16 mouse cellular contexts compared by ENCODE assay signal in the genomic region with DNA sequence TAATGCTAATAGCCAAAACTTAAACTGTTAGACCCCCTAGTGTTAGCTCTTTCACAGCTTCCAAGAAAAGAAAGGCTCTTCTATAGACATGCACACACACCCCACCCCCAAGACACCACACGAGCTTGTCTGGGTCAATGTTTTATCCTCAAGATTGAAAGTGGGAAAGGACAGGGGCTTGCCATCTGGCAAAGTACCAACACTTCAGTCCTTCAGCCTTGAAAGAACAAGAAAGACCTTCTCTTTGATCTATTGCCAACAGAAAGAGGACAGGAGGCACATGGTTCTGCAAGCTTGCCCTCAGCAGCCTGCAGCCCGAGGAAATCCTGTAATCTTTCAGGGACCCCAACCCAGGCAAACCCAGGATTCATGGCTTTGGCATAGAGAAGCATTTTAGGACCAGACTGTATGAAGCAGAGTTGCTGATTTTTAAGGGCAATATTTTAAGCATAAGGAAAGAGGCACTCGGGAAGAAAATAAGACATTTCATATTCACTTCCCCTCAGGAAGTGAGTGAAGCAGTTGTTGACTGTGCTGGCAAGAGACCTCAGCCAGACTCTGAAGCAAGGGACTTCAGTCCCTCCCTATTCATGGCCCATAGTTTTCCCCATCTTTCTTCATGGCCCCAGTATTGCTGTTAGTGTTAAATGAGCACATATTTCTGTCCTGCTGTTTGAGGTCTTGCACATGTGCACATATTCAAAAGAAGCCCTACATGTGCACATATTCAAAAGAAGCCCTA. TPM values are rescaled to one million over a fixed set of nuclear protein-coding genes. Genes with fewer than 3 reads are reported as not detected.
DNase-seq lines count a peak whose midpoint lies in the region; ATAC-seq and TF ChIP-seq lines count a peak whose summit lies in the region.
"Had no signal": no experiment of that assay in that cellular context is flagged by ENCODE, and none has a peak within 500 bp of the region (broad histone marks: within the 10 kb centered on the region; RNA-seq: fewer than 3 reads in every experiment).

No protein-coding gene starts in this region.

- DNase-seq in kidney, adult 2 months = peak; percentile 20
- peak; percentile 67 for DNase-seq in midbrain, embryonic 14.5 days
- no peak for DNase-seq in midbrain, embryonic 11.5 days (ENCODE audit: low spot score, missing footprints)
- DNase-seq in adrenal gland, adult 2 months = peak; percentile 72
- DNase-seq in brain, embryonic 14.5 days (ENCODE audit: low read depth) = peak; percentile 89
- DNase-seq: cerebellum, postnatal 36 days; thymus, postnatal 25 days had no signal

- no peaks in the 10 kb centered on the region for H3K9me3 ChIP-seq in kidney, embryonic 16.5 days (ENCODE audit: low read length)
- no peaks in the 10 kb centered on the region for H3K9me3 ChIP-seq in midbrain, embryonic 14.5 days (ENCODE audit: control insufficient read depth, low read length)
- no peaks in the 10 kb centered on the region for H3K9me3 ChIP-seq in midbrain, embryonic 11.5 days (ENCODE audit: control insufficient read depth, low read length)
- H3K9me3 ChIP-seq: G1E; heart, embryonic 10.5 days; hindbrain, embryonic 15.5 days; liver, embryonic 15.5 days had no signal

- no peak overlapping the region for H3K9ac ChIP-seq in kidney, embryonic 16.5 days (replicated peaks; ENCODE audit: low read length)
- H3K9ac ChIP-seq in midbrain, embryonic 14.5 days (replicated peaks; ENCODE audit: low read length) = no peak overlapping the region
- H3K9ac ChIP-seq in midbrain, embryonic 11.5 days (ENCODE audit: low read length) = no peak overlapping the region
- H3K9ac ChIP-seq: hindbrain, embryonic 15.5 days; liver, embryonic 15.5 days had no signal

- TF ChIP-seq CTCF in kidney, adult 2 months (conservative IDR thresholded peaks at IDR 0.05; ENCODE audit: insufficient read depth, insufficient read length, low read depth, low read length) = no peak
- no peak for TF ChIP-seq CTCF in brain, embryonic 14.5 days (IDR thresholded peaks at IDR 0.05; ENCODE audit: borderline replicate concordance, extremely low read depth, insufficient read depth, insufficient read length)

- TF ChIP-seq POLR2A in kidney, adult 2 months (IDR thresholded peaks at IDR 0.05; ENCODE audit: low read depth, low read length) = no peak
- no peak for TF ChIP-seq POLR2A in brain, embryonic 14.5 days (IDR thresholded peaks at IDR 0.05; ENCODE audit: borderline replicate concordance, extremely low read depth, insufficient read depth, insufficient read length, poor library complexity, severe bottlenecking)

- no peak for ATAC-seq in kidney, embryonic 16.5 days (ENCODE audit: low FRiP score, low TSS enrichment)
- no peak; the same call in 1 of the 2 replicates for ATAC-seq in midbrain, embryonic 14.5 days (ENCODE audit: low FRiP score, low TSS enrichment)
- no peak for ATAC-seq in midbrain, embryonic 11.5 days (ENCODE audit: low FRiP score)
- no peak for ATAC-seq in activated CD4-positive, CD25-positive, alpha-beta regulatory T cell, adult 4 months

- no peaks in the 10 kb centered on the region for H3K27me3 ChIP-seq in kidney, adult 2 months (replicated peaks; ENCODE audit: control insufficient read depth, insufficient read depth, low read length)
- no peaks in the 10 kb centered on the region for H3K27me3 ChIP-seq in kidney, embryonic 16.5 days (ENCODE audit: insufficient read depth, low read length)
- H3K27me3 ChIP-seq in midbrain, embryonic 14.5 days (ENCODE audit: control insufficient read depth, insufficient read depth, low read length) = no peaks in the 10 kb centered on the region
- no peaks in the 10 kb centered on the region for H3K27me3 ChIP-seq in midbrain, embryonic 11.5 days (ENCODE audit: control insufficient read depth, insufficient read depth, low read length)
- H3K27me3 ChIP-seq: hindbrain, embryonic 15.5 days; liver, embryonic 15.5 days had no signal

- H3K27ac ChIP-seq in kidney, adult 2 months (ENCODE audit: insufficient read depth, low read depth, low read length) = no peak overlapping the region
- no peak overlapping the region; the same call in 1 of the 2 replicates for H3K27ac ChIP-seq in kidney, embryonic 16.5 days (ENCODE audit: low read length)
- H3K27ac ChIP-seq in midbrain, embryonic 14.5 days (replicated peaks; ENCODE audit: low read depth, low read length) = no peak overlapping the region
- no peak overlapping the region for H3K27ac ChIP-seq in midbrain, embryonic 11.5 days (ENCODE audit: low read depth, low read length)
- H3K27ac ChIP-seq: heart, embryonic 10.5 days; hindbrain, embryonic 15.5 days; liver, embryonic 15.5 days had no signal

- H3K36me3 ChIP-seq in kidney, adult 2 months (ENCODE audit: control insufficient read depth, insufficient read depth, low read length) = no peaks in the 10 kb centered on the region
- no peaks in the 10 kb centered on the region for H3K36me3 ChIP-seq in kidney, embryonic 16.5 days (ENCODE audit: insufficient read depth, low read length)
- H3K36me3 ChIP-seq in midbrain, embryonic 14.5 days (ENCODE audit: control insufficient read depth, insufficient read depth, low read length) = no peaks in the 10 kb centered on the region
- H3K36me3 ChIP-seq in midbrain, embryonic 11.5 days (ENCODE audit: control insufficient read depth, insufficient read depth, low read length) = no peaks in the 10 kb centered on the region
- H3K36me3 ChIP-seq: G1E; heart, embryonic 10.5 days; hindbrain, embryonic 15.5 days; liver, embryonic 15.5 days had no signal

- no peaks in the 10 kb centered on the region for H3K4me1 ChIP-seq in kidney, adult 2 months (ENCODE audit: control insufficient read depth, insufficient read depth, low read length)
- H3K4me1 ChIP-seq in kidney, embryonic 16.5 days (ENCODE audit: insufficient read depth, low read length) = no peaks in the 10 kb centered on the region
- H3K4me1 ChIP-seq in midbrain, embryonic 14.5 days (ENCODE audit: control insufficient read depth, insufficient read depth, low read length) = no peaks in the 10 kb centered on the region
- H3K4me1 ChIP-seq in midbrain, embryonic 11.5 days (ENCODE audit: control insufficient read depth, insufficient read depth, low read length) = no peaks in the 10 kb centered on the region
- H3K4me1 ChIP-seq: heart, embryonic 10.5 days; hindbrain, embryonic 15.5 days; liver, embryonic 15.5 days had no signal

- 17% methylated on average over 3 of the region's 3 CpGs for WGBS in kidney, adult 2 months
- WGBS in kidney, embryonic 16.5 days = 24% methylated on average over 3 of the region's 3 CpGs
- 40% methylated on average over 3 of the region's 3 CpGs for WGBS in midbrain, embryonic 14.5 days
- WGBS in midbrain, embryonic 11.5 days = 46% methylated on average over 3 of the region's 3 CpGs

- no peak overlapping the region for H3K4me3 ChIP-seq in kidney, adult 2 months (ENCODE audit: insufficient read depth, low read depth, low read length)
- no peak overlapping the region for H3K4me3 ChIP-seq in kidney, embryonic 16.5 days (ENCODE audit: low read length)
- no peak overlapping the region for H3K4me3 ChIP-seq in midbrain, embryonic 14.5 days (replicated peaks; ENCODE audit: low read depth, low read length)
- H3K4me3 ChIP-seq in midbrain, embryonic 11.5 days (ENCODE audit: low read depth, low read length) = no peak overlapping the region
- H3K4me3 ChIP-seq: erythroblast, embryonic 14.5 days; heart, embryonic 10.5 days; hindbrain, embryonic 15.5 days; liver, embryonic 15.5 days had no signal

- no peak overlapping the region for H3K4me2 ChIP-seq in kidney, embryonic 16.5 days (replicated peaks; ENCODE audit: low read depth, low read length)
- H3K4me2 ChIP-seq in midbrain, embryonic 14.5 days (ENCODE audit: low read length) = no peak overlapping the region
- H3K4me2 ChIP-seq in midbrain, embryonic 11.5 days = no peak overlapping the region
- H3K4me2 ChIP-seq: hindbrain, embryonic 15.5 days; liver, embryonic 15.5 days had no signal

RNA-seq across cellular contexts. Expression of a gene that starts 0.7 kb away (rescaled TPM):
- polyA plus RNA-seq in kidney, adult 2 months (2012; rRNA removed) = not detected in 2 replicates
- polyA plus RNA-seq in kidney, embryonic 16.5 days (2015; fragmentation: Nextera tagmentation; extraction: Ambion mirVana) = not detected in 2 replicates
- polyA plus RNA-seq in midbrain, embryonic 14.5 days (2014; fragmentation: Nextera tagmentation; extraction: Ambion mirVana) = not detected in 2 replicates
- not detected in 2 replicates for polyA plus RNA-seq in midbrain, embryonic 11.5 days (2014; fragmentation: Nextera tagmentation; extraction: Ambion mirVana)
- total RNA-seq in adrenal gland, adult 2 months (2021) = not detected
- not detected in 2 replicates for polyA plus RNA-seq in adrenal gland, adult 2 months (2012; rRNA removed)
- not detected in 2 replicates for polyA plus RNA-seq in brain, embryonic 14.5 days (2012; rRNA removed)
- not detected for polyA plus RNA-seq in activated CD4-positive, CD25-positive, alpha-beta regulatory T cell, adult 4 months (2017; shearing (Covaris generic))
- total RNA-seq: G1E; layer of hippocampus, postnatal 25 days had no signal
- polyA plus RNA-seq: erythroblast, embryonic 14.5 days; G1E; heart, embryonic 10.5 days; hindbrain, embryonic 15.5 days; liver, embryonic 15.5 days; spleen, adult 2 months had no signal

RNA-seq across cellular contexts. Expression of a gene that starts 40.6 kb away (rescaled TPM):
- not detected in 2 replicates for polyA plus RNA-seq in kidney, adult 2 months (2012; rRNA removed)
- polyA plus RNA-seq in kidney, embryonic 16.5 days (2015; fragmentation: Nextera tagmentation; extraction: Ambion mirVana) = not detected in 2 replicates
- polyA plus RNA-seq in midbrain, embryonic 14.5 days (2014; fragmentation: Nextera tagmentation; extraction: Ambion mirVana) = not detected in 2 replicates
- polyA plus RNA-seq in midbrain, embryonic 11.5 days (2014; fragmentation: Nextera tagmentation; extraction: Ambion mirVana) = not detected in 2 replicates
- total RNA-seq in adrenal gland, adult 2 months (2021) = not detected
- polyA plus RNA-seq in adrenal gland, adult 2 months (2012; rRNA removed) = not detected in 2 replicates
- 0.03 TPM in 1 of 2 replicates, not detected in the other for polyA plus RNA-seq in brain, embryonic 14.5 days (2012; rRNA removed)
- not detected for polyA plus RNA-seq in activated CD4-positive, CD25-positive, alpha-beta regulatory T cell, adult 4 months (2017; shearing (Covaris generic))
- polyA plus RNA-seq: erythroblast, embryonic 14.5 days; G1E; heart, embryonic 10.5 days; hindbrain, embryonic 15.5 days; liver, embryonic 15.5 days; spleen, adult 2 months had no signal

RNA-seq across cellular contexts. Expression of a gene that starts 40.8 kb away (rescaled TPM):
- 8.9 and 13.1 TPM in 2 replicates for polyA plus RNA-seq in kidney, adult 2 months (2012; rRNA removed)
- polyA plus RNA-seq in kidney, embryonic 16.5 days (2015; fragmentation: Nextera tagmentation; extraction: Ambion mirVana) = 130 and 136 TPM in 2 replicates
- polyA plus RNA-seq in midbrain, embryonic 14.5 days (2014; fragmentation: Nextera tagmentation; extraction: Ambion mirVana) = 137 and 153 TPM in 2 replicates
- polyA plus RNA-seq in midbrain, embryonic 11.5 days (2014; fragmentation: Nextera tagmentation; extraction: Ambion mirVana) = 176 and 188 TPM in 2 replicates
- total RNA-seq in adrenal gland, adult 2 months (2021) = 10 to 100 TPM; 67.1 to 84.1 TPM
- polyA plus RNA-seq in adrenal gland, adult 2 months (2012; rRNA removed) = 2.3 and 2.8 TPM in 2 replicates
- polyA plus RNA-seq in brain, embryonic 14.5 days (2012; rRNA removed) = 49.7 and 51.0 TPM in 2 replicates
- polyA plus RNA-seq in activated CD4-positive, CD25-positive, alpha-beta regulatory T cell, adult 4 months (2017; shearing (Covaris generic)) = 100 to 1,000 TPM; 136 to 159 TPM

RNA-seq across cellular contexts. Expression of a gene that starts 40.9 kb away (rescaled TPM):
- polyA plus RNA-seq in kidney, adult 2 months (2012; rRNA removed) = 7.1 TPM in 2 replicates
- 21.4 and 27.1 TPM in 2 replicates for polyA plus RNA-seq in kidney, embryonic 16.5 days (2015; fragmentation: Nextera tagmentation; extraction: Ambion mirVana)
- polyA plus RNA-seq in midbrain, embryonic 14.5 days (2014; fragmentation: Nextera tagmentation; extraction: Ambion mirVana) = 20.7 and 23.9 TPM in 2 replicates
- 27.6 and 28.9 TPM in 2 replicates for polyA plus RNA-seq in midbrain, embryonic 11.5 days (2014; fragmentation: Nextera tagmentation; extraction: Ambion mirVana)
- total RNA-seq in adrenal gland, adult 2 months (2021) = 10 to 100 TPM; 43.0 to 48.3 TPM
- 1.1 and 1.5 TPM in 2 replicates for polyA plus RNA-seq in adrenal gland, adult 2 months (2012; rRNA removed)
- 20.0 and 28.0 TPM in 2 replicates for polyA plus RNA-seq in brain, embryonic 14.5 days (2012; rRNA removed)
- 10 to 100 TPM; 30.0 to 31.4 TPM for polyA plus RNA-seq in activated CD4-positive, CD25-positive, alpha-beta regulatory T cell, adult 4 months (2017; shearing (Covaris generic))
